Mouse (Mus musculus) testis, adult 2 months (tissue): Measurements from ENCODE around the gene Copz1.

Experiments
- CTCF ChIP-seq: fragments of 200-500 bp; IDR thresholded peaks from 2 replicates; pipeline ENCODE4 v1.5.1; 2012; ENCODE audit warnings: low read depth, mild to moderate bottlenecking, inconsistent platforms, low read length, moderate library complexity; ENCODE audit not compliant: control insufficient read depth, insufficient read depth, insufficient replicate concordance
- POLR2A ChIP-seq: fragments of 200-500 bp; IDR thresholded peaks from 2 replicates; pipeline ENCODE4 v1.6.1; 2012; ENCODE audit warnings: low read depth, mild to moderate bottlenecking, inconsistent platforms, low read length, moderate library complexity; ENCODE audit not compliant: control insufficient read depth

- no peak for TF ChIP-seq CTCF
- TF ChIP-seq POLR2A = no peak
These were observed 17.3 kb upstream of the Copz1 start for GRCm38 (mm10) chr15:103255169-103255568.
